24 mouse cellular contexts compared by ENCODE assay signal in genomic region chr3:107746026-107746425, GRCm38 (mm10).
"Had no signal": no experiment of that assay in that cellular context is flagged by ENCODE, and none has a peak within 500 bp of the region (broad histone marks: within the 10 kb centered on the region; RNA-seq: fewer than 3 reads in every experiment).

No protein-coding gene starts in this region.

- H3K4me3 ChIP-seq: intestine, embryonic 15.5 days; kidney, embryonic 15.5 days; left cerebral cortex, adult 2 months; limb, embryonic 13.5 days; liver, embryonic 13.5 days; megakaryocyte, embryonic 14.5 days; midbrain, embryonic 10.5 days; midbrain, embryonic 13.5 days; stomach, embryonic 15.5 days had no signal

- DNase-seq: kidney, adult 11 months; kidney, adult 8-10 months; kidney, postnatal 10 days; kidney, postnatal 36 days; layer of hippocampus, postnatal 36 days; liver; liver, embryonic 13.5 days; lung, embryonic 14.5 days; retina, postnatal 1 day; right cerebral cortex, postnatal 25 days; spleen, adult 18-20 months; thymus, adult 2 months; thymus, postnatal 14 days; thymus, postnatal 4 days had no signal

- ATAC-seq: intestine, embryonic 15.5 days; lung, postnatal 0 days; midbrain, embryonic 13.5 days; midbrain, embryonic 16.5 days had no signal

- H3K4me2 ChIP-seq: intestine, embryonic 15.5 days; kidney, embryonic 15.5 days; limb, embryonic 13.5 days; liver, embryonic 13.5 days; lung, embryonic 14.5 days; midbrain, embryonic 13.5 days; stomach, embryonic 15.5 days had no signal

- H3K27me3 ChIP-seq: intestine, embryonic 15.5 days; kidney, embryonic 15.5 days; limb, embryonic 13.5 days; liver, embryonic 13.5 days; midbrain, embryonic 13.5 days; stomach, embryonic 15.5 days had no signal

- H3K27ac ChIP-seq: intestine, embryonic 15.5 days; kidney, embryonic 15.5 days; left cerebral cortex, adult 2 months; limb, embryonic 13.5 days; liver, embryonic 13.5 days; midbrain, embryonic 10.5 days; midbrain, embryonic 13.5 days; stomach, embryonic 15.5 days had no signal

- H3K9ac ChIP-seq: intestine, embryonic 15.5 days; kidney, embryonic 15.5 days; limb, embryonic 13.5 days; liver, embryonic 13.5 days; lung, embryonic 14.5 days; midbrain, embryonic 13.5 days; stomach, embryonic 15.5 days had no signal

- H3K9me3 ChIP-seq: intestine, embryonic 15.5 days; kidney, embryonic 15.5 days; limb, embryonic 13.5 days; liver, embryonic 13.5 days; megakaryocyte, embryonic 14.5 days; midbrain, embryonic 10.5 days; midbrain, embryonic 13.5 days; stomach, embryonic 15.5 days had no signal
